Mouse (Mus musculus) C2C12 (cell line): Measurements from ENCODE around the gene Iglon5. TPM values are rescaled to one million over a fixed set of nuclear protein-coding genes. Genes with fewer than 3 reads are reported as not detected.

ENCODE experiments used
- H3K27me3 ChIP-seq: one replicate; pipeline ENCODE4 v1.6.1; 2011; ENCODE audit not compliant: control insufficient read depth, insufficient read depth, insufficient read length
- H3K36me3 ChIP-seq: one replicate; pipeline ENCODE4 v1.6.1; 2011; ENCODE audit not compliant: control insufficient read depth, insufficient read depth
- H3K4me3 ChIP-seq: one replicate; pipeline ENCODE4 v1.5.1; 2011; ENCODE audit warnings: mild to moderate bottlenecking, control low read depth; ENCODE audit not compliant: poor library complexity, insufficient read depth, severe bottlenecking
- H3K79me2 ChIP-seq: one replicate; pipeline ENCODE4 v1.6.1; 2011; ENCODE audit not compliant: control insufficient read depth, insufficient read depth
- H3K79me3 ChIP-seq: one replicate; pipeline ENCODE4 v1.6.1; 2011; ENCODE audit warnings: low read depth, control low read depth
- H3ac ChIP-seq: one replicate; pipeline ENCODE3; 2011; ENCODE audit warnings: low read depth; ENCODE audit not compliant: control insufficient read depth, insufficient read length
- CEBPB ChIP-seq: IDR thresholded peaks from one replicate; pipeline ENCODE4 v1.6.1; 2011; ENCODE audit warnings: low read depth, mild to moderate bottlenecking, control low read depth, moderate library complexity
- CTCF ChIP-seq: IDR thresholded peaks from one replicate; pipeline ENCODE4 v1.5.1; 2011; ENCODE audit not compliant: control insufficient read depth, insufficient read depth, insufficient read length
- FOSL1 ChIP-seq: IDR thresholded peaks from one replicate; pipeline ENCODE4 v1.8.0; 2011; ENCODE audit warnings: mild to moderate bottlenecking, low read length; ENCODE audit not compliant: poor library complexity, insufficient read depth, severe bottlenecking
- MAX ChIP-seq: IDR thresholded peaks from one replicate; pipeline ENCODE4 v1.6.1; 2011; ENCODE audit warnings: mild to moderate bottlenecking, control low read depth
- MYOD1 ChIP-seq: IDR thresholded peaks from one replicate; pipeline ENCODE4 v1.6.1; 2011; ENCODE audit warnings: low read depth; ENCODE audit not compliant: control insufficient read depth, insufficient read length
- MYOG ChIP-seq: IDR thresholded peaks from one replicate; pipeline ENCODE4 v1.6.1; 2011; ENCODE audit not compliant: control insufficient read depth, insufficient read length; ENCODE audit errors: extremely low read depth
- USF1 ChIP-seq: IDR thresholded peaks from one replicate; pipeline ENCODE4 v1.6.1; 2011; ENCODE audit warnings: low read depth, mild to moderate bottlenecking, control low read depth, moderate library complexity
- polyA plus RNA-seq: library from polyadenylated mRNA; unstranded; fragments of >200 nt; fragmentation: generic; extraction: Trizol; gene quantifications from one replicate; pipeline ENCODE4 v1.2.1, GENCODE M21; 2012; ENCODE audit warnings: missing spikeins

The Iglon5 gene
- polyA plus RNA-seq, 1 experiment: 1.8 TPM

GRCm38 (mm10) chr7:43462851-43463250, 27.0 kb downstream of the Iglon5 start, which contains the start of gene Vsig10l:
Gene Vsig10l (plus strand): TSS chr7:43463151.
- no peak for TF ChIP-seq FOSL1
- no peak for TF ChIP-seq USF1
- H3K4me3 ChIP-seq: no peak within 1 kb of the TSS
- H3K27me3 ChIP-seq: no peaks in the 10 kb centered on the region
- H3K79me2 ChIP-seq: no peaks in the 10 kb centered on the region
- H3K36me3 ChIP-seq: no peaks in the 10 kb centered on the region
- no peak within 1 kb of the TSS for H3ac ChIP-seq
- no peaks in the 10 kb centered on the region for H3K79me3 ChIP-seq

GRCm38 (mm10) chr7:43454371-43454770, 35.5 kb downstream of the Iglon5 start:
- Histone ChIP-seq H3K36me3 (peaks cover 5% of the 10 kb centered on the region), H3K4me3 (no peak overlapping the region), H3K79me3 (no peaks in the 10 kb centered on the region), H3K79me2 (no peaks in the 10 kb centered on the region), H3ac (no peak overlapping the region), H3K27me3 (no peaks in the 10 kb centered on the region)
- TF ChIP-seq MYOG (no peak), MAX (no peak), MYOD1 (no peak)

- no peak overlapping the region for H3ac ChIP-seq
- peaks cover 5% of the 10 kb centered on the region for H3K36me3 ChIP-seq
- H3K27me3 ChIP-seq: no peaks in the 10 kb centered on the region
- no peak overlapping the region for H3K4me3 ChIP-seq
- H3K79me3 ChIP-seq: no peaks in the 10 kb centered on the region
- TF ChIP-seq USF1 (no peak), CEBPB (no peak), MAX (no peak), MYOG (no peak), CTCF (no peak), MYOD1 (no peak), FOSL1 (no peak)
- H3K79me2 ChIP-seq: no peaks in the 10 kb centered on the region
Observed at GRCm38 (mm10) chr7:43453599-43454355, 36.1 kb downstream of the Iglon5 start.

GRCm38 (mm10) chr7:43452609-43453008, 37.3 kb downstream of the Iglon5 start:
- Histone ChIP-seq H3K79me2 (peaks cover 4% of the 10 kb centered on the region), H3K27me3 (no peaks in the 10 kb centered on the region), H3ac (no peak overlapping the region), H3K79me3 (no peaks in the 10 kb centered on the region), H3K36me3 (peaks cover 5% of the 10 kb centered on the region), H3K4me3 (no peak overlapping the region)
- TF ChIP-seq CTCF (no peak), CEBPB (no peak), MAX (no peak), USF1 (no peak), FOSL1 (no peak), MYOD1 (no peak), MYOG (no peak)

- TF ChIP-seq MYOD1 (no peak), CEBPB (no peak), USF1 (no peak), CTCF (no peak), MAX (no peak), MYOG (no peak), FOSL1 (no peak)
- H3K4me3 ChIP-seq: no peak overlapping the region
- peaks cover 8% of the 10 kb centered on the region for H3K79me2 ChIP-seq
- peaks cover 5% of the 10 kb centered on the region for H3K36me3 ChIP-seq
- no peaks in the 10 kb centered on the region for H3K79me3 ChIP-seq
- no peaks in the 10 kb centered on the region for H3K27me3 ChIP-seq
- H3ac ChIP-seq: no peak overlapping the region
Observed at GRCm38 (mm10) chr7:43451726-43452125, 38.1 kb downstream of the Iglon5 start.

GRCm38 (mm10) chr7:43449811-43450210, 40.1 kb downstream of the Iglon5 start:
- peaks cover 5% of the 10 kb centered on the region for H3K36me3 ChIP-seq
- peaks cover 27% of the 10 kb centered on the region for H3K79me2 ChIP-seq
- H3K27me3 ChIP-seq: no peaks in the 10 kb centered on the region
- peaks cover 2% of the 10 kb centered on the region for H3K79me3 ChIP-seq
- no peak overlapping the region for H3ac ChIP-seq
- no peak for TF ChIP-seq MYOD1
- no peak for TF ChIP-seq FOSL1
- no peak for TF ChIP-seq CEBPB
- TF ChIP-seq CTCF: no peak
- TF ChIP-seq MYOG: no peak
- TF ChIP-seq MAX: no peak
- TF ChIP-seq USF1: no peak
- no peak overlapping the region for H3K4me3 ChIP-seq
